Comparison of ENCODE assay signal across 8 mouse cellular contexts in genomic region chr7:100493117-100493483, GRCm38 (mm10). TPM values are rescaled to one million over a fixed set of nuclear protein-coding genes. Genes with fewer than 3 reads are reported as not detected.
DNase-seq lines count a peak whose midpoint lies in the region; ATAC-seq lines count a peak whose summit lies in the region.

TSS of gene Ucp2 (plus strand) at chr7:100493337.

- no peaks in the 10 kb centered on the region for H3K27me3 ChIP-seq in embryonic facial prominence, embryonic 14.5 days (replicated peaks; ENCODE audit: control insufficient read depth, insufficient read depth, low read length)
- no peaks in the 10 kb centered on the region for H3K27me3 ChIP-seq in heart, embryonic 11.5 days (ENCODE audit: control insufficient read depth, insufficient read depth, low read length)
- H3K27me3 ChIP-seq in kidney, embryonic 15.5 days = no peaks in the 10 kb centered on the region
- H3K27me3 ChIP-seq in limb, embryonic 15.5 days = no peaks in the 10 kb centered on the region
- no peaks in the 10 kb centered on the region for H3K27me3 ChIP-seq in midbrain, embryonic 16.5 days (ENCODE audit: control insufficient read depth, insufficient read depth, low read depth, low read length)

- WGBS in embryonic facial prominence, embryonic 14.5 days = 3% methylated on average over 18 of the region's 27 CpGs
- WGBS in heart, embryonic 11.5 days (ENCODE audit: insufficient replicate concordance) = under 1% methylated on average over 27 of the region's 27 CpGs
- under 1% methylated on average over 26 of the region's 27 CpGs for WGBS in kidney, embryonic 15.5 days
- under 1% methylated on average over 27 of the region's 27 CpGs for WGBS in limb, embryonic 15.5 days
- WGBS in midbrain, embryonic 16.5 days = 1% methylated on average over 27 of the region's 27 CpGs

- H3K27ac ChIP-seq in embryonic facial prominence, embryonic 14.5 days (replicated peaks; ENCODE audit: low read depth, low read length) = peak within 1 kb of the TSS; percentile 53
- H3K27ac ChIP-seq in heart, embryonic 11.5 days (ENCODE audit: low read depth, low read length) = peak within 1 kb of the TSS; percentile 83
- H3K27ac ChIP-seq in kidney, embryonic 15.5 days = peak within 1 kb of the TSS; percentile 88
- peak within 1 kb of the TSS; percentile 61; the same call in 1 of the 2 replicates for H3K27ac ChIP-seq in limb, embryonic 15.5 days
- 0 out of 2 replicates have a peak within 1 kb of the TSS, but pooled peaks have one; percentile 39 for H3K27ac ChIP-seq in midbrain, embryonic 16.5 days (ENCODE audit: low read length)

- H3K9me3 ChIP-seq in embryonic facial prominence, embryonic 14.5 days (ENCODE audit: control insufficient read depth, low read length) = no peaks in the 10 kb centered on the region
- no peaks in the 10 kb centered on the region for H3K9me3 ChIP-seq in heart, embryonic 11.5 days (replicated peaks; ENCODE audit: control insufficient read depth, low read length)
- H3K9me3 ChIP-seq in kidney, embryonic 15.5 days (replicated peaks) = no peaks in the 10 kb centered on the region
- H3K9me3 ChIP-seq in limb, embryonic 15.5 days = no peaks in the 10 kb centered on the region
- no peaks in the 10 kb centered on the region for H3K9me3 ChIP-seq in midbrain, embryonic 16.5 days (replicated peaks; ENCODE audit: control insufficient read depth, low read length, poor library complexity, severe bottlenecking)

- peak within 1 kb of the TSS; percentile 47 for H3K4me3 ChIP-seq in embryonic facial prominence, embryonic 14.5 days (ENCODE audit: low read depth, low read length)
- H3K4me3 ChIP-seq in heart, embryonic 11.5 days (ENCODE audit: low read depth, low read length) = peak within 1 kb of the TSS; percentile 61
- peak within 1 kb of the TSS; percentile 58 for H3K4me3 ChIP-seq in kidney, embryonic 15.5 days (replicated peaks)
- peak within 1 kb of the TSS; percentile 49 for H3K4me3 ChIP-seq in limb, embryonic 15.5 days
- peak within 1 kb of the TSS; percentile 38 for H3K4me3 ChIP-seq in midbrain, embryonic 16.5 days (ENCODE audit: low read depth, low read length)

- no peaks in the 10 kb centered on the region for H3K36me3 ChIP-seq in embryonic facial prominence, embryonic 14.5 days (ENCODE audit: control insufficient read depth, insufficient read depth, low read length)
- peaks cover 11% of the 10 kb centered on the region for H3K36me3 ChIP-seq in heart, embryonic 11.5 days (ENCODE audit: control insufficient read depth, insufficient read depth, low read length)
- H3K36me3 ChIP-seq in kidney, embryonic 15.5 days = peaks cover 17% of the 10 kb centered on the region
- peaks cover 9% of the 10 kb centered on the region for H3K36me3 ChIP-seq in limb, embryonic 15.5 days
- no peaks in the 10 kb centered on the region for H3K36me3 ChIP-seq in midbrain, embryonic 16.5 days (ENCODE audit: control insufficient read depth, insufficient read depth, low read length)

- peak within 1 kb of the TSS; percentile 91 for H3K4me2 ChIP-seq in embryonic facial prominence, embryonic 14.5 days (ENCODE audit: low read depth, low read length)
- peak within 1 kb of the TSS; percentile 98 for H3K4me2 ChIP-seq in heart, embryonic 11.5 days
- H3K4me2 ChIP-seq in kidney, embryonic 15.5 days = peak within 1 kb of the TSS; percentile 97
- H3K4me2 ChIP-seq in limb, embryonic 15.5 days = peak within 1 kb of the TSS; percentile 86
- H3K4me2 ChIP-seq in midbrain, embryonic 16.5 days (ENCODE audit: low read length) = peak within 1 kb of the TSS; percentile 60

- peak within 1 kb of the TSS; percentile 62 for H3K9ac ChIP-seq in embryonic facial prominence, embryonic 14.5 days (ENCODE audit: low read depth, low read length)
- peak within 1 kb of the TSS; percentile 75 for H3K9ac ChIP-seq in heart, embryonic 11.5 days (ENCODE audit: low read depth, low read length)
- peak within 1 kb of the TSS; percentile 51 for H3K9ac ChIP-seq in kidney, embryonic 15.5 days
- H3K9ac ChIP-seq in limb, embryonic 15.5 days = peak within 1 kb of the TSS; percentile 27; the same call in 1 of the 2 replicates
- H3K9ac ChIP-seq in midbrain, embryonic 16.5 days (ENCODE audit: low read depth, low read length) = peak within 1 kb of the TSS; percentile 60

- ATAC-seq in embryonic facial prominence, embryonic 14.5 days (ENCODE audit: low read depth) = peak; percentile 53
- ATAC-seq in heart, embryonic 11.5 days (replicated peaks; ENCODE audit: insufficient number of reproducible peaks, low FRiP score, low TSS enrichment) = peak; percentile 83
- ATAC-seq in kidney, embryonic 15.5 days (replicated peaks; ENCODE audit: low FRiP score) = peak; percentile 72
- no peak; the same call in 1 of the 2 replicates for ATAC-seq in limb, embryonic 15.5 days (ENCODE audit: insufficient number of reproducible peaks, low FRiP score, low TSS enrichment, low read depth)
- ATAC-seq in midbrain, embryonic 16.5 days = no peak

- peak; percentile 31 to 50 for DNase-seq in cerebellum, postnatal 25 days
- DNase-seq in cerebellum, adult 9-11 months = no peak
- DNase-seq in embryonic facial prominence, embryonic 14.5 days (ENCODE audit: low spot score) = peak; percentile 93
- DNase-seq in spleen, postnatal 14 days (ENCODE audit: low spot score in 2 of 2) = peak; percentile 97 to 98

- H3K4me1 ChIP-seq in embryonic facial prominence, embryonic 14.5 days (ENCODE audit: control insufficient read depth, insufficient read depth, low read length) = peaks cover 32% of the 10 kb centered on the region
- H3K4me1 ChIP-seq in heart, embryonic 11.5 days (ENCODE audit: control insufficient read depth, insufficient read depth, low read length) = peaks cover 23% of the 10 kb centered on the region
- H3K4me1 ChIP-seq in kidney, embryonic 15.5 days = peaks cover 57% of the 10 kb centered on the region
- H3K4me1 ChIP-seq in limb, embryonic 15.5 days = peaks cover 41% of the 10 kb centered on the region
- peaks cover 21% of the 10 kb centered on the region for H3K4me1 ChIP-seq in midbrain, embryonic 16.5 days (ENCODE audit: control insufficient read depth, insufficient read depth, low read length)

RNA-seq across cellular contexts. Expression of gene Ucp2, which starts in this region (rescaled TPM):
- polyA plus RNA-seq in embryonic facial prominence, embryonic 14.5 days (2014; fragmentation: Nextera tagmentation; extraction: Ambion mirVana) = 152 and 172 TPM in 2 replicates
- 216 and 245 TPM in 2 replicates for polyA plus RNA-seq in heart, embryonic 11.5 days (2014; fragmentation: Nextera tagmentation; extraction: Ambion mirVana)
- 191 and 221 TPM in 2 replicates for polyA plus RNA-seq in kidney, embryonic 15.5 days (2015; fragmentation: Nextera tagmentation; extraction: Ambion mirVana)
- polyA plus RNA-seq in limb, embryonic 15.5 days (2015; fragmentation: Nextera tagmentation; extraction: Ambion mirVana) = 141 and 187 TPM in 2 replicates
- 59.5 and 69.5 TPM in 2 replicates for polyA plus RNA-seq in midbrain, embryonic 16.5 days (2015; fragmentation: Nextera tagmentation; extraction: Ambion mirVana)

Comparison
In these comparisons a context has a peak if more than half of its experiments do, and no peak if none do; other contexts are left out.
1. ATAC-seq: peak in embryonic facial prominence, embryonic 14.5 days (single experiment), heart, embryonic 11.5 days (single experiment) and kidney, embryonic 15.5 days (single experiment); none in limb, embryonic 15.5 days (single experiment) and midbrain, embryonic 16.5 days (single experiment).
2. Peak in every context shown above with its lines, with median percentiles within 50 percentile points of each other: H3K27ac ChIP-seq, H3K4me2 ChIP-seq, H3K4me3 ChIP-seq and H3K9ac ChIP-seq.